Mouse (Mus musculus) ES-E14 (cell line): ENCODE measurements around the gene Bod1. TPM values are rescaled to one million over a fixed set of nuclear protein-coding genes. Genes with fewer than 3 reads are reported as not detected.

ENCODE experiments used
- DNase-seq: peaks from one replicate; pipeline ENCODE4 v3.0.0-alpha.2; 2013; ENCODE audit warnings: low read depth, low spot score
- H3K27ac ChIP-seq: 2 replicates; pipeline ENCODE4 v1.5.1; 2012; ENCODE audit warnings: low read depth, mild to moderate bottlenecking, low read length, moderate library complexity, mixed read lengths; ENCODE audit not compliant: poor library complexity, insufficient read depth, severe bottlenecking
- H3K36me3 ChIP-seq: 2 replicates; pipeline ENCODE4 v1.6.1; 2012; ENCODE audit warnings: mild to moderate bottlenecking, low read length, moderate library complexity, mixed read lengths; ENCODE audit not compliant: control insufficient read depth, poor library complexity, insufficient read depth, severe bottlenecking
- H3K4me1 ChIP-seq, 2 experiments: fragments of 150-350 bp in 1 of 2; sonication (generic) in 1 of 2; 2 replicates each; pipeline ENCODE4 v1.6.1; 2012; ENCODE audit warnings: low read length in 2 of 2, mild to moderate bottlenecking in 1 of 2, mixed read lengths in 1 of 2; ENCODE audit not compliant: control insufficient read depth in 2 of 2, insufficient read depth in 2 of 2, poor library complexity in 1 of 2
- H3K4me3 ChIP-seq, 2 experiments: fragments of 150-350 bp in 1 of 2; sonication (generic) in 1 of 2; 2 replicates each; pipeline ENCODE4 v1.5.1; 2012; ENCODE audit warnings: low read length in 2 of 2, low read depth in 1 of 2, mild to moderate bottlenecking in 1 of 2, mixed read lengths in 1 of 2; ENCODE audit not compliant: insufficient read depth in 1 of 2, poor library complexity in 1 of 2, severe bottlenecking in 1 of 2
- H3K9ac ChIP-seq: 2 replicates; pipeline ENCODE4 v1.6.1; 2012; ENCODE audit warnings: low read depth, mild to moderate bottlenecking, low read length, mixed read lengths; ENCODE audit not compliant: poor library complexity, insufficient read depth, severe bottlenecking
- H3K9me3 ChIP-seq: fragments of 150-350 bp; sonication (generic); 2 replicates; pipeline ENCODE4 v1.6.1; 2012; ENCODE audit warnings: low read depth, mild to moderate bottlenecking, low read length; ENCODE audit not compliant: control insufficient read depth, insufficient read depth
- CHD2 ChIP-seq: IDR thresholded peaks from 2 replicates; pipeline ENCODE4 v1.6.1; 2014; ENCODE audit warnings: mild to moderate bottlenecking, low read depth, low read length, inconsistent platforms
- HCFC1 ChIP-seq: IDR thresholded peaks from 2 replicates; pipeline ENCODE4 v1.6.1; 2012; ENCODE audit warnings: low read length, inconsistent platforms, borderline replicate concordance; ENCODE audit not compliant: insufficient read depth
- MAFK ChIP-seq: IDR thresholded peaks from 2 replicates; pipeline ENCODE4 v1.6.1; 2014; ENCODE audit warnings: mild to moderate bottlenecking, low read depth, low read length, inconsistent platforms; ENCODE audit not compliant: insufficient read depth
- ZC3H11A ChIP-seq: IDR thresholded peaks from 2 replicates; pipeline ENCODE4 v1.6.1; 2012; ENCODE audit warnings: low read depth, mild to moderate bottlenecking, inconsistent platforms, low read length, borderline replicate concordance
- ZNF384 ChIP-seq: IDR thresholded peaks from 2 replicates; pipeline ENCODE4 v1.6.1; 2012; ENCODE audit warnings: low read depth, low read length, inconsistent platforms
- in situ Hi-C, 2 experiments: fragments of 600-800 bp; cut with MboI; formaldehyde crosslinking; loops; one replicate each; pipeline ENCODE4 v1.15.1; 2025; ENCODE audit warnings: low sequenced_read_pairs in 2 of 2, inconsistent platforms in 1 of 2; ENCODE audit not compliant: unreplicated experiment in 2 of 2
- total RNA-seq: library from RNA; depleted of rRNA; stranded (reverse); fragments of 300-350 nt; gene quantifications from 2 replicates; pipeline ENCODE4 v1.2.3, GENCODE M21; 2012

The Bod1 gene
- total RNA-seq, 1 experiment, result 72.3 TPM

DNA sequence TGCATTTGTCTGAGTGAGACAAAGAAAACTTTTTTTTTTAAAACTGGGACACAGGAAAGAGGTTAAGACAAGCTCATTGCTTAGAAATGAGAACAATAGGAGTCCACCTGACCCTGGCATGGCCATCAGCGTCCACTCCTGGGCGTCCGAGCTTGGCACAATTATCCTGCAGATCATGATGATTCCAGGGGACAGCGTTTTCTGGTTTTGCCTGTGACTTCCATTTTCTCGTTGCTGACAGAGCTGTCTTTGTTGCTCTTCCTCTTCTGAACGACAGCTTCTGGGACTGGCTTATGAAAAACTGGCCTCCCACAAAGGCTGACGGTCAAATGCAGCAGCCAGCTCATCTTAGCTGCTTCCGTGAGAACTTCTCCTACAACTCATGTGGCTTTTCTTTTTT lies 41.4 kb upstream of the Bod1 start:
- H3K36me3 ChIP-seq, result no peaks in the 10 kb centered on the region
- no peaks in the 10 kb centered on the region for H3K4me1 ChIP-seq
- no peak overlapping the region for H3K9ac ChIP-seq
- no peak overlapping the region for H3K27ac ChIP-seq
- DNase-seq, result no peak
- TF ChIP-seq ZC3H11A (no peak), ZNF384 (no peak), MAFK (no peak), CHD2 (no peak), HCFC1 (no peak)
- in situ Hi-C loops, result no loop called here
- H3K4me3 ChIP-seq, result no peak overlapping the region
- H3K9me3 ChIP-seq, result no peaks in the 10 kb centered on the region

DNA sequence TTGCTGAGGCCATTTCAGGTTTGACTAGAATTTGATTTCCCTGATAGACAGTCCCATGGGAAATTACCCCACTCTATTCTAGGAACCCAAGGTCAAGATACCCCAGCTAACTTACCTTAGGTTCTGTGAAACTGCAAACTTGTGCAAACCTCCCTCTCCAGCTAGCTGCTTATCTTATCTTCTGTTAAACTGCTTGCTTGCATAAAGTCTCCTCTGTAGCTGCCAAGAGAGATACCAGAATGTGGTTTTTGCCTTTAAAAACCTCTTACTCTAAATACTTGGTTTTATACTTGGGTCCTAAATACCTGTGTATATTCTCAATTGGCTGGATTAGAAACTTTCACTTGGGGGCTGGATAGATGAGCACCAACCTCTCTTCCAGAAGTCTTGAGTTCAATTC lies 36.1 kb upstream of the Bod1 start:
- Histone ChIP-seq H3K4me1 (peaks cover 0 to 2% of the 10 kb centered on the region in 2 experiments; a peak in 1 of 4 replicates), H3K4me3 (no peak overlapping the region), H3K9ac (no peak overlapping the region), H3K36me3 (no peaks in the 10 kb centered on the region), H3K9me3 (no peaks in the 10 kb centered on the region), H3K27ac (no peak overlapping the region)
- in situ Hi-C loops, result no loop called here
- no peak for DNase-seq
- TF ChIP-seq HCFC1, result no peak
- no peak for TF ChIP-seq ZNF384
- no peak for TF ChIP-seq MAFK
- TF ChIP-seq ZC3H11A, result no peak
- TF ChIP-seq CHD2, result no peak

DNA sequence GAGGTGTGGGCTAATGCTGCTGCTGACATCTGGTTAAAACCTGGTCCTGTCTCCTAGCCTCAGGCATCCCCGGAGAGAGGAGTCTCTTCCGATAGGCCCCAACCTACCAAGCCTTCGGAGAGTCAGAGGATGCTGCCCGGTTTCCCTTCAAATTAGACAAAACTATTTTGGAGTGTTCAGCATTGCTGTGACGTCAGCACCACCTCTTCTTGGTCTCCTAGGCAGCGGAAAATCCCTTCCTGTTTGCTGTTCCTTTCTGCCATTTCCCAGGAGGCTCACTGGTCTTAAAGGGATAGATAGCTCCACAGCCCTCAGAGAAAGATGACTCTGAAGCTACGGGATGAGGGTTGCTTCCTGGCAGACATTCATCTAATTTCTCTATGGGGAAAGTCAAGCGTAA lies 31.5 kb upstream of the Bod1 start:
- H3K4me1 ChIP-seq, result peaks cover 0 to 2% of the 10 kb centered on the region in 2 experiments; a peak in 1 of 4 replicates
- H3K27ac ChIP-seq, result no peak overlapping the region
- TF ChIP-seq ZC3H11A (no peak), HCFC1 (no peak), CHD2 (no peak), MAFK (no peak), ZNF384 (no peak)
- no peak overlapping the region for H3K9ac ChIP-seq
- no peaks in the 10 kb centered on the region for H3K9me3 ChIP-seq
- no peak overlapping the region for H3K4me3 ChIP-seq
- DNase-seq, result no peak
- in situ Hi-C loops, result no loop called here
- no peaks in the 10 kb centered on the region for H3K36me3 ChIP-seq

- H3K9ac ChIP-seq, result no peak overlapping the region
- no peak for TF ChIP-seq MAFK
- H3K4me1 ChIP-seq, result peaks cover 0 to 2% of the 10 kb centered on the region in 2 experiments; a peak in 1 of 4 replicates
- no peak overlapping the region for H3K4me3 ChIP-seq
- DNase-seq, result no peak
- H3K36me3 ChIP-seq, result no peaks in the 10 kb centered on the region
- in situ Hi-C loops, result no loop called here
- H3K9me3 ChIP-seq, result no peaks in the 10 kb centered on the region
- no peak overlapping the region for H3K27ac ChIP-seq
Observed at GRCm38 (mm10) chr11:31701901-31702300, 30.2 kb upstream of the Bod1 start.

DNA sequence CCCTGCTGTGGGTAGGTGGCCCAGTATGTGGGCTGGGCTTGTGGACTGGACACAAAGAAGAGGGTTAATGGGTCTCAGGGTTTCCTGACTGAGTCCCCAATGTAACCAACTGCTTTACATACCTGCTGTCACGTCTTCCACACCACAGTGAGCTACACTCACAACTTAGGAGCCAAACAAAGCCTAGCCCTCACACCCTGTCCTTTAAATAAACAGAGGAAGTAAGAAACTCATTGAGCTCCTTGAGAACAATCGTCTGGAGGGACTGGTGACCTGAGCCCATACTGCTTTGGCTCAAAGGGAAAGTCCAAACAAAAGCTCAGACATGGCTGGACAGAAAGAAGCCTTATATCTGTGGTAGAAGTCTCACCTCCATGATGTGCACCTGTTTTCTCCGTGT lies 27.8 kb upstream of the Bod1 start:
- Histone ChIP-seq H3K27ac (no peak overlapping the region), H3K4me3 (no peak overlapping the region), H3K9me3 (no peaks in the 10 kb centered on the region), H3K36me3 (no peaks in the 10 kb centered on the region), H3K9ac (no peak overlapping the region), H3K4me1 (peaks cover 0 to 2% of the 10 kb centered on the region in 2 experiments; a peak in 1 of 4 replicates)
- no peak for DNase-seq
- in situ Hi-C loops, result loop anchor here in 1 of 2 experiments (25.0 kb wide), 1 partner anchor 438 kb away; no protein-coding TSS in a partner anchor
- TF ChIP-seq HCFC1, result no peak
- no peak for TF ChIP-seq ZC3H11A
- no peak for TF ChIP-seq CHD2
- TF ChIP-seq MAFK, result no peak
- TF ChIP-seq ZNF384, result no peak
